Mouse (Mus musculus): ENCODE measurements around the gene Asb13. TPM values are rescaled to one million over a fixed set of nuclear protein-coding genes. Genes with fewer than 3 reads are reported as not detected.

Asb13 gene
- polyA plus RNA-seq, 1 experiment from 2014 or later: 15.3 TPM

GRCm38 (mm10) chr13:3650569-3650968, 16.7 kb downstream of the Asb13 start:
- ATAC-seq: no peak
- no peak overlapping the region for H3K4me2 ChIP-seq (ENCODE audit: low read length)
- no peaks in the 10 kb centered on the region for H3K27me3 ChIP-seq (replicated peaks; ENCODE audit: control insufficient read depth, insufficient read depth, low read length)
- no peak overlapping the region for H3K4me3 ChIP-seq (ENCODE audit: low read length)
- H3K9me3 ChIP-seq (ENCODE audit: control insufficient read depth, low read length): no peaks in the 10 kb centered on the region
- H3K9ac ChIP-seq (ENCODE audit: low read depth, low read length): no peak overlapping the region
- H3K4me1 ChIP-seq (ENCODE audit: control insufficient read depth, insufficient read depth, low read depth, low read length): no peaks in the 10 kb centered on the region
- peaks cover 19% of the 10 kb centered on the region for H3K36me3 ChIP-seq (ENCODE audit: control insufficient read depth, insufficient read depth, low read length)
- 91% methylated on average over 4 of the region's 4 CpGs for WGBS
- H3K27ac ChIP-seq (ENCODE audit: low read depth, low read length): no peak overlapping the region

- no peaks in the 10 kb centered on the region for H3K9me3 ChIP-seq (ENCODE audit: control insufficient read depth, low read length)
- no peak overlapping the region for H3K4me2 ChIP-seq (ENCODE audit: low read length)
- WGBS: 75% methylated on average over 2 of the region's 2 CpGs
Observed at GRCm38 (mm10) chr13:3654432-3654831, 20.6 kb downstream of the Asb13 start.

GRCm38 (mm10) chr13:3659163-3660160, 25.6 kb downstream of the Asb13 start:
- no peak overlapping the region for H3K27ac ChIP-seq (ENCODE audit: low read depth, low read length)
- ATAC-seq: no peak
- no peaks in the 10 kb centered on the region for H3K27me3 ChIP-seq (replicated peaks; ENCODE audit: control insufficient read depth, insufficient read depth, low read length)
- no peaks in the 10 kb centered on the region for H3K36me3 ChIP-seq (ENCODE audit: control insufficient read depth, insufficient read depth, low read length)
- no peak overlapping the region for H3K9ac ChIP-seq (ENCODE audit: low read depth, low read length)
- WGBS: 80% methylated on average over 16 of the region's 16 CpGs
- no peaks in the 10 kb centered on the region for H3K9me3 ChIP-seq (ENCODE audit: control insufficient read depth, low read length)
- no peak overlapping the region for H3K4me2 ChIP-seq (ENCODE audit: low read length)
- H3K4me3 ChIP-seq (ENCODE audit: low read length): no peak overlapping the region
- H3K4me1 ChIP-seq (ENCODE audit: control insufficient read depth, insufficient read depth, low read depth, low read length): no peaks in the 10 kb centered on the region

More at GRCm38 (mm10) chr13:3654432-3654831, 20.6 kb downstream of the Asb13 start:
- H3K4me3 ChIP-seq (ENCODE audit: low read length): no peak overlapping the region
- peaks cover 11% of the 10 kb centered on the region for H3K36me3 ChIP-seq (ENCODE audit: control insufficient read depth, insufficient read depth, low read length)
- H3K27ac ChIP-seq (ENCODE audit: low read depth, low read length): no peak overlapping the region
- no peak overlapping the region for H3K9ac ChIP-seq (ENCODE audit: low read depth, low read length)
- no peaks in the 10 kb centered on the region for H3K27me3 ChIP-seq (replicated peaks; ENCODE audit: control insufficient read depth, insufficient read depth, low read length)
- no peak for ATAC-seq
- no peaks in the 10 kb centered on the region for H3K4me1 ChIP-seq (ENCODE audit: control insufficient read depth, insufficient read depth, low read depth, low read length)

DNA sequence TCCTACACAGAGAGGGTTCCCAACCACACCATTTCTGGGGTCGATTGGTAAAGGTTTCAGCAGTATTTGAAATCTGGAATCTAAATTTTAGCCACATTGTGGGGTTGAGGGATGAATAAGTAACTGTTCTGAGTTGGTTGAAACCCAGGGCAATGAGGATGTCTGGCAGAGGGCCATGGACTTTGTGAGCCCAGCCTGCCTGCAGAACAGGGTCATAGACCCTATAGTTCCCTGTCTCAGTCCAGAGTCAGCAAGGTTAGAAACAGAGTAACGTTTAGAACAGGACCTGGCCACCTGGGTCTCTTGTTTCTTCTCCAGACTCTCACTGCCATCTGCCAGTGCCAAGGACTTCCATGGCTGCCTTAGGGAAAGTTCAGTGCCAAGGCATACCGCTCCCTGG, 30.4 kb downstream of the Asb13 start:
- no peaks in the 10 kb centered on the region for H3K9me3 ChIP-seq (ENCODE audit: control insufficient read depth, low read length)
- no peaks in the 10 kb centered on the region for H3K36me3 ChIP-seq (ENCODE audit: control insufficient read depth, insufficient read depth, low read length)
- H3K27me3 ChIP-seq (replicated peaks; ENCODE audit: control insufficient read depth, insufficient read depth, low read length): no peaks in the 10 kb centered on the region
- H3K4me2 ChIP-seq (ENCODE audit: low read length): no peak overlapping the region
- no peak for ATAC-seq
- no peaks in the 10 kb centered on the region for H3K4me1 ChIP-seq (ENCODE audit: control insufficient read depth, insufficient read depth, low read depth, low read length)
- no peak overlapping the region for H3K4me3 ChIP-seq (ENCODE audit: low read length)
- WGBS: 65% methylated on average over 3 of the region's 3 CpGs
- H3K27ac ChIP-seq (ENCODE audit: low read depth, low read length): no peak overlapping the region
- H3K9ac ChIP-seq (ENCODE audit: low read depth, low read length): no peak overlapping the region

DNA sequence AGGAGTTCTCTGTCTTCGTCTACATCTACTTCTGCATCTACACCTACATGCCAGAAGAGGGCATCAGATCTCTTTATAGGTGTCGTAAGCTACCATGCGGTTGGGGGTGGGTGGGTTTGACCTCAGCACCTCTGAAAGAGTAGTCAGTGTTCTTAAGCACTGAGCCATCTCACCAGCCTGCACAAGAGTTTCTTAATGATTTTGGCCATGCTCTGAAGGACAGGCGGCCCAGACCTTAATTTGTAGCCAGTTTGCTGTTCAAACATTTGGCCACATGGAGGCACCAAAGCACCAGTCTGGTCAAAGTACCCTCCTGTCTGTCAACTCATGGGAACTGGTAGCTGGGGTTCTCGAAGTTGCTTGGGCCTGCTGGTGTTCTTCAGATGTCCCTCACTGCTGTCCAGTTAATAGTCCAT, 31.5 kb downstream of the Asb13 start:
- Histone ChIP-seq H3K4me1 (ENCODE audit: control insufficient read depth, insufficient read depth, low read depth, low read length) (no peaks in the 10 kb centered on the region), H3K36me3 (ENCODE audit: control insufficient read depth, insufficient read depth, low read length) (no peaks in the 10 kb centered on the region), H3K27me3 (replicated peaks; ENCODE audit: control insufficient read depth, insufficient read depth, low read length) (no peaks in the 10 kb centered on the region), H3K9me3 (ENCODE audit: control insufficient read depth, low read length) (no peaks in the 10 kb centered on the region), H3K27ac (ENCODE audit: low read depth, low read length) (no peak overlapping the region), H3K9ac (ENCODE audit: low read depth, low read length) (no peak overlapping the region), H3K4me3 (ENCODE audit: low read length) (no peak overlapping the region), H3K4me2 (ENCODE audit: low read length) (peak overlapping the region; percentile 55)
- peak; percentile 89 for ATAC-seq
- WGBS: 12% methylated on average over 5 of the region's 5 CpGs

GRCm38 (mm10) chr13:3667288-3667873, 33.5 kb downstream of the Asb13 start:
- Histone ChIP-seq H3K4me1 (ENCODE audit: control insufficient read depth, insufficient read depth, low read depth, low read length) (no peaks in the 10 kb centered on the region), H3K4me2 (ENCODE audit: low read length) (no peak overlapping the region), H3K27ac (ENCODE audit: low read depth, low read length) (no peak overlapping the region), H3K4me3 (ENCODE audit: low read length) (no peak overlapping the region), H3K27me3 (replicated peaks; ENCODE audit: control insufficient read depth, insufficient read depth, low read length) (no peaks in the 10 kb centered on the region), H3K9me3 (ENCODE audit: control insufficient read depth, low read length) (no peaks in the 10 kb centered on the region; the same call in 1 of the 2 replicates), H3K36me3 (ENCODE audit: control insufficient read depth, insufficient read depth, low read length) (no peaks in the 10 kb centered on the region), H3K9ac (ENCODE audit: low read depth, low read length) (no peak overlapping the region)
- no peak for ATAC-seq
- WGBS: 92% methylated on average over 5 of the region's 5 CpGs

GRCm38 (mm10) chr13:3668068-3668467, 34.2 kb downstream of the Asb13 start:
- Histone ChIP-seq H3K4me3 (ENCODE audit: low read length) (no peak overlapping the region), H3K9me3 (ENCODE audit: control insufficient read depth, low read length) (no peaks in the 10 kb centered on the region; the same call in 1 of the 2 replicates), H3K27ac (ENCODE audit: low read depth, low read length) (no peak overlapping the region), H3K9ac (ENCODE audit: low read depth, low read length) (no peak overlapping the region), H3K4me2 (ENCODE audit: low read length) (no peak overlapping the region), H3K27me3 (replicated peaks; ENCODE audit: control insufficient read depth, insufficient read depth, low read length) (no peaks in the 10 kb centered on the region), H3K4me1 (ENCODE audit: control insufficient read depth, insufficient read depth, low read depth, low read length) (no peaks in the 10 kb centered on the region), H3K36me3 (ENCODE audit: control insufficient read depth, insufficient read depth, low read length) (no peaks in the 10 kb centered on the region)
- ATAC-seq: no peak
- WGBS: 93% methylated on average over 3 of the region's 3 CpGs

DNA sequence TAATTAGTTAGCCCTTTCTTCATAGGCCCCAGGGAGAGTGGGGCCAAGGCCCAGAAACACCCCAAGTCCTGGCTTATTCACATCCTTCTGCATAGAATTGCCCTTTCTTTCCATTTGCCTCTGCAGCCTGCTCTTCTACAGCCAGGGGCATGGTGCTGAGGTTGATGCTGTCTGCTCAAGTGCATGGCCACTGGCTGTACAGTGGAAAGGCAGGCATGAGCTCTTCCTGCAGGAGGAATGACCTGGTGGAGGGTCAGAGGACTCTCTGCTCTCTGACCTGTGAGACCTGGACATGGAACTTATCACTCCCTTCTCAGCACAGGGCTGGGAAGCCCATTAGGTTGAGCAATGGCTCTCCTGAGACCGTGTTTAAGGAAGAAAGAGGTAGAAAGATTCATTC, 35.8 kb downstream of the Asb13 start:
- H3K4me1 ChIP-seq (ENCODE audit: control insufficient read depth, insufficient read depth, low read depth, low read length): no peaks in the 10 kb centered on the region
- ATAC-seq: no peak
- H3K9ac ChIP-seq (ENCODE audit: low read depth, low read length): no peak overlapping the region
- 86% methylated on average over 1 of the region's 1 CpGs for WGBS
- H3K27me3 ChIP-seq (replicated peaks; ENCODE audit: control insufficient read depth, insufficient read depth, low read length): no peaks in the 10 kb centered on the region
- H3K4me2 ChIP-seq (ENCODE audit: low read length): no peak overlapping the region
- H3K36me3 ChIP-seq (ENCODE audit: control insufficient read depth, insufficient read depth, low read length): no peaks in the 10 kb centered on the region
- H3K9me3 ChIP-seq (ENCODE audit: control insufficient read depth, low read length): no peaks in the 10 kb centered on the region; the same call in 1 of the 2 replicates
- H3K27ac ChIP-seq (ENCODE audit: low read depth, low read length): no peak overlapping the region
- no peak overlapping the region for H3K4me3 ChIP-seq (ENCODE audit: low read length)

DNA sequence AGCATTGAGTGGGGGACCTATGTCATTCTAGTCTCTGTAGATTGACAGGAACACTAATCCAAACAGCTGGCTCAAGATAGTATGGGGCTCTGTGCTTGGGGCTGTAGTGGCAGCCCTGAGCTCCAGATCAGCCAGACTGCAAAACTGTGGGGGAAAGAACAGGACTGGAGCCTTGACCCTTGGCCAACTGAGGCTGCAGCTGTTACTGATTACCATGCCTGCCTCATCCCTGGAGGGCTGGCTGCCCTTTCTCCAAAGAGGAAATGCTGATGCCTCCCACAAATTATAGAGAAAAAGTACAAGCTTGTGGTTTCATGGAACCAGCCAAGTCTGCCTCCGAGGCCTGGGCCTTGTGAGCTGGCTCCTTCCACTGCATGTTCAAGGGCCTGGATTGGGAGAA, 36.2 kb downstream of the Asb13 start:
- H3K36me3 ChIP-seq (ENCODE audit: control insufficient read depth, insufficient read depth, low read length): no peaks in the 10 kb centered on the region
- no peak overlapping the region for H3K9ac ChIP-seq (ENCODE audit: low read depth, low read length)
- WGBS: 72% methylated on average over 1 of the region's 1 CpGs
- no peaks in the 10 kb centered on the region; the same call in 1 of the 2 replicates for H3K9me3 ChIP-seq (ENCODE audit: control insufficient read depth, low read length)
- H3K4me1 ChIP-seq (ENCODE audit: control insufficient read depth, insufficient read depth, low read depth, low read length): no peaks in the 10 kb centered on the region
- no peak overlapping the region for H3K4me3 ChIP-seq (ENCODE audit: low read length)
- ATAC-seq: no peak
- H3K27me3 ChIP-seq (replicated peaks; ENCODE audit: control insufficient read depth, insufficient read depth, low read length): no peaks in the 10 kb centered on the region
- no peak overlapping the region for H3K4me2 ChIP-seq (ENCODE audit: low read length)
- H3K27ac ChIP-seq (ENCODE audit: low read depth, low read length): no peak overlapping the region
